Mouse (Mus musculus): ENCODE measurements around the gene Ceacam16. TPM values are rescaled to one million over a fixed set of nuclear protein-coding genes. Genes with fewer than 3 reads are reported as not detected.

Ceacam16 gene
- polyA plus RNA-seq, 1 experiment = 0.21 TPM

DNA sequence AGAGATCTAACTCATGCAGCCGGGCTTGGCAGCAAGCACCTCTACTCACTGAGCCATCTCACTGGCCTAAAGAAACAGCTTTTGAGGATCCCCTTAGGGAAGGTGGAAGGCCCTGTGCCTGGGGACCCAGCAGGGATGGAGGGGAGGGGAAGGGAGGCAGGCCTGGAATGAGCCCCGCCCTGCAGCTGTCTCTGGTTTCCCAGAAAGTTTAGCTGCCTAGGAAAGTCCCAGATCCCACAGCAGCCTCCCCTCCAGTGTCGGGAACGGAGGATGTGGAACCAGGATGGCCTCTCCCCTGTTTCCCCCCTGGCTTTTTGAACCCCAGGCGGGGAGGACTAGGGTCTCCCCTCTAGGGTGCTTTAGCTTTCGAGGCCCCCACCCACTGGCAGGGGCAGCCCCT is 34.3 kb downstream of the Ceacam16 start:
- Histone ChIP-seq H3K27ac (ENCODE audit: insufficient read depth, low read length) (no peak overlapping the region), H3K4me1 (ENCODE audit: control insufficient read depth, insufficient read depth, low read length) (peaks cover 6% of the 10 kb centered on the region; the same call in 1 of the 2 replicates), H3K4me3 (replicated peaks; ENCODE audit: insufficient read depth, low read depth, low read length) (no peak overlapping the region), H3K27me3 (ENCODE audit: control insufficient read depth, insufficient read depth, low read length) (peaks cover 4% of the 10 kb centered on the region; the same call in 1 of the 2 replicates)
- 33% methylated on average over 6 of the region's 6 CpGs for WGBS
- DNase-seq = no peak
- no peak for TF ChIP-seq POLR2A (IDR thresholded peaks at IDR 0.05; ENCODE audit: borderline replicate concordance, insufficient read depth, low read length)
- no peak for TF ChIP-seq CTCF (IDR thresholded peaks at IDR 0.05; ENCODE audit: borderline replicate concordance, insufficient read depth, low read depth, low read length)

DNA sequence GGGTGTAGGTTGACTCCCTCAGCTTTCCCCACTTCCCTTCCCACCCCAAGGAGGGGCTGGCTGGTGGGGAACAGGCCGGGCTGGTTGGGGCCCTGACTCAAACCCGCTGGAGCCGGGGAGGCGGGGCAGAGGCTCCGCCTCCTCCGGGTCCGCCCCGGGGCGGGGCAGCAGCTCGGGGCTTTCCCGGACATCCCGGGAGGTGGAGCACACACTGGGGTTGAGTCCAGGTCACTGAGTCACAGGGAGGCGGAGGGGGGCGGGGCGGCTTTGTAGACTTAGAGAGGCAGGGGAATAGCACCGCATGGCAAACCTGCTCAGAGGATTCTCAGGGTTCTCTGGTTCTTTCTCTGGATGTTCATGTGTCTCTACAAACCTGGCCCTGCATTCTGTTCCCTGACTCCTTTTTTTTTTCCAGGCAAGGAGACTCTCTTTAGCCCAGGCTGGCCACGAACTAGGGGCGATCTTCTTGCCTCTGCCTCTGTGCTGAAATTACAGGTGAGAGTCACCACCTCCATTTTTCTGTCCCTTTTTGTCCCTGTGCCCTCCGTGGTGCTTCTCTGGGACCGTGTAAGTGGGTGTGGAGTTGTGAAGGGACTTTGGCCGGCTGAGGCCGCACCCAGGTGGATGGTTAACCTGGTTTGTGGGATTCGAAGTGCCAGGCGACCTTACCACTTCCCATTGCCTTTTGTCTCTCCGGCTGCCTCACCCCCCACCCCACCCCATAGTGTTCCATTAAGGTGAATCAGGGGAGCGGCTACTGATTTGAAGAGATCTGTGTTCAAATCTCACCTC is 36.7 kb downstream of the Ceacam16 start:
- H3K27me3 ChIP-seq (ENCODE audit: control insufficient read depth, insufficient read depth, low read length) = peaks cover 4% of the 10 kb centered on the region; the same call in 1 of the 2 replicates
- no peak for TF ChIP-seq CTCF (IDR thresholded peaks at IDR 0.05; ENCODE audit: borderline replicate concordance, insufficient read depth, low read depth, low read length)
- no peak for TF ChIP-seq POLR2A (IDR thresholded peaks at IDR 0.05; ENCODE audit: borderline replicate concordance, insufficient read depth, low read length)
- H3K4me1 ChIP-seq (ENCODE audit: control insufficient read depth, insufficient read depth, low read length) = no peaks in the 10 kb centered on the region
- no peak for DNase-seq
- no peak overlapping the region for H3K4me3 ChIP-seq (replicated peaks; ENCODE audit: insufficient read depth, low read depth, low read length)
- WGBS = 25% methylated on average over 26 of the region's 26 CpGs
- H3K27ac ChIP-seq (ENCODE audit: insufficient read depth, low read length) = no peak overlapping the region

DNA sequence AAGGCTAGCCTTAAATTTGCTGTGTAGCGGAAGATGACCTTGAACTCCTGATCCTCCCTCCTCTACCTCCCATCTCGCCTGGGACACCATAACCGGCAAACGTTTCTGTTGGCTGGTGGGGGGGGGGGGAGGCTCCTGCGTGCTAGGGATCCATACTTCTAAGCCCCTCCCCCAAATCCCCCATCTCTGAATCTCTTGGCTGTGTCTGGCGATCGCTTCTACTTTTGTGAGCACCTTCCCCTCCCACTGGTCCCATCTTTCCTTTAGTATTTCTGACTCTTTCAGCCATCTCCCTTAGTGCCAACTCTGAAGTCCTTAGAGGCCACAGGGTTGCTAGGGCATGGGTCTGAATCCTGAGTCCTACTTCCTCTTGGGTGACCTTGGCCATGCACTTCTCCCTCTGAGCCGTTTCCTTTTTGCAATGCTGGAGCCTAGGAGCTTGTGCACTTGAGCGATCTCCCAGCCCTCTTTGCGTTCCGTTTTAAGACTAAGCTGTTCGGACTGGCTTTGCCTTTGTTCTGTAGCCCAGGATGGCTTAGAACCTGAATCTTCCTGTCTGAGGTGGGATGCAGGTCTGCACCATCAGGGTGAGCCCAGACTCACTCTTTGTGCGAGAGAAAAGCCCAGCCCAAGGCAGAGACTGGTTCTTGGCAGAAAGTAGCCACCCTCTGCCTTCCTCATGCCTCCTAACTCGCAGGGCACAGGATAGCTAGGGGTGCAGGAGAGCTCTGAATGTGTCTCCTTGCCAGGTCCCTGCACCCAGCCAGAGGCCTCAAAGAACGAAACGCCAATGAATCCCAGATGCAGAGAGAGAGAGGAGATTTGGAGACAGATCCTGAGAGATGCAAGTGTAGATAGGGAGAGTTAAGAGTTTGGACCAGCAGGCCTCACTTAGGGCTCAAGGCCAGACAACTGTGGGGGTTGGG is 37.6 kb downstream of the Ceacam16 start:
- H3K27ac ChIP-seq (ENCODE audit: insufficient read depth, low read length) = no peak overlapping the region

DNA sequence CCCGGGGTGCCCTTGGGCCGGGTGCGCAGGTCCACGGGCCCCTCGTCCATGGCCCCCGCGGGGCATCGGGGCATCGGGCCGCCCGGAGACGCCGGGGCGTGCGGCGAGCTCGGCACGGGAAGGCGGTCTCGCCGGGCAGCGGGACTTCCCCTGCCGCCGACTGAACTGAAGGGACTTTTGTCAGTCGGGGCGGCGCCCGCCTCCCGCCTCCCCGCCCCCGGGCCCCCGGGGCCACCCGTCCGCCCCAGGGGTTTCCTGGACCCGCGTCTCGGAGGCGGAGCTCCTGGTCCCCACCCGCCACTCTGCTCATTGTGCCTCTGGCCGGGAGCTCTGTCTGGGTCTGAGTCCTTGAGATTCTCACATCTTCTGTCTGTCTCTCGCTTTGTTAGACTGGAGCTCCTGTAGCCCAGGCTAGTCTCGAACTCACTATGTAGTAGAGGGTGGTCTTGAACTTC is 38.5 kb downstream of the Ceacam16 start, which contains the start of gene Bcl3:
TSS of gene Bcl3 (minus strand) at position 167 of the 455 bp plus-strand sequence.
- H3K27me3 ChIP-seq (ENCODE audit: control insufficient read depth, insufficient read depth, low read length) = peaks cover 4% of the 10 kb centered on the region; the same call in 1 of the 2 replicates
- DNase-seq = no peak
- no peaks in the 10 kb centered on the region for H3K4me1 ChIP-seq (ENCODE audit: control insufficient read depth, insufficient read depth, low read length)
- 2% methylated on average over 42 of the region's 42 CpGs for WGBS
- no peak within 1 kb of the TSS; the same call in 1 of the 2 replicates for H3K27ac ChIP-seq (ENCODE audit: insufficient read depth, low read length)
- no peak for TF ChIP-seq CTCF (IDR thresholded peaks at IDR 0.05; ENCODE audit: borderline replicate concordance, insufficient read depth, low read depth, low read length)
- no peak for TF ChIP-seq POLR2A (IDR thresholded peaks at IDR 0.05; ENCODE audit: borderline replicate concordance, insufficient read depth, low read length)
- H3K4me3 ChIP-seq (replicated peaks; ENCODE audit: insufficient read depth, low read depth, low read length) = no peak within 1 kb of the TSS

More for the DNA sequence above, 37.6 kb downstream of the Ceacam16 start:
- DNase-seq = no peak
- 20% methylated on average over 16 of the region's 16 CpGs for WGBS
- no peak overlapping the region for H3K4me3 ChIP-seq (replicated peaks; ENCODE audit: insufficient read depth, low read depth, low read length)
- no peaks in the 10 kb centered on the region for H3K4me1 ChIP-seq (ENCODE audit: control insufficient read depth, insufficient read depth, low read length)
- peaks cover 4% of the 10 kb centered on the region; the same call in 1 of the 2 replicates for H3K27me3 ChIP-seq (ENCODE audit: control insufficient read depth, insufficient read depth, low read length)
- no peak for TF ChIP-seq CTCF (IDR thresholded peaks at IDR 0.05; ENCODE audit: borderline replicate concordance, insufficient read depth, low read depth, low read length)
- no peak for TF ChIP-seq POLR2A (IDR thresholded peaks at IDR 0.05; ENCODE audit: borderline replicate concordance, insufficient read depth, low read length)

DNA sequence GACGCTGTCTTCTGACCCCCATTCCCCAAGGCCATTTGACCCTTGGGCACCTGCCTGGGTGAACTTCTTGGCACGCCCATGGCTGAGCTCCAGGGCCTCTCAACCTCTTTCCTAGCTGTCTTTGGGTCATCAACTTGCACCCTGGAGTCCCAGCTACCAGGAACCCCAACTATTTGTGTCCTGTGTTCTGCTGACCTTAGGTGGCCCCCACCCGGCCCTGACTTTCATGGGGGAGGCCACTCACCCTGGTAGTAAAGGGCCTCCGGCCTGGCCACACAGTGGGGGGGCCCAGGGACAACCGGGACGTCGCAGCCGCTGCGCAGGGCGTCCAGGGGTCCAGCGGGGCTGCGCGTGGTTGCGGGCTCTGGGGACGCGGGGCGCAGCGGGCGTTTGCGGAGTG is 38.9 kb downstream of the Ceacam16 start:
- Histone ChIP-seq H3K4me1 (ENCODE audit: control insufficient read depth, insufficient read depth, low read length) (no peaks in the 10 kb centered on the region), H3K27me3 (ENCODE audit: control insufficient read depth, insufficient read depth, low read length) (peaks cover 4% of the 10 kb centered on the region; the same call in 1 of the 2 replicates), H3K27ac (ENCODE audit: insufficient read depth, low read length) (no peak overlapping the region), H3K4me3 (replicated peaks; ENCODE audit: insufficient read depth, low read depth, low read length) (no peak overlapping the region)
- no peak for DNase-seq
- TF ChIP-seq CTCF (IDR thresholded peaks at IDR 0.05; ENCODE audit: borderline replicate concordance, insufficient read depth, low read depth, low read length) (no peak), POLR2A (IDR thresholded peaks at IDR 0.05; ENCODE audit: borderline replicate concordance, insufficient read depth, low read length) (no peak)
- WGBS = 3% methylated on average over 20 of the region's 20 CpGs

DNA sequence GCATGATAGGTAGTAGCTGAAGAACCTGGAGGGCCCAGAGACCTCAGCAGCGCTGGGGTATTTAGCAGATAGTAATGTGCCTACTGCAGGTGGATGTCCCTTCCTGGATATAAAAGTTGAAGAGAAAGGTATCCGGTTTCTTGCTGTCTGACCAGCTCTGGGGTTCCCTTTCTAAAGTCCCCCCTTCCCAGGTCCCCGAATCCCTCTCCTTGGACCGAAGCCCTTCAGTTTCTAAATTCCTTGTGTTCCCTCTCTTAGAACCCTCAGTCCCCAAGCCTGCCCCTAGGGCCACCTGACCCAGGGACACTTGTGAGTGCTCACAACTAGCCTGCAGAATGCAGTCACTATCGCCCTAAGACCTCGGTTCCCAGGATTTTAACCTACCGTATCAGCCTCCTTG is 39.5 kb downstream of the Ceacam16 start:
- no peak overlapping the region for H3K4me3 ChIP-seq (replicated peaks; ENCODE audit: insufficient read depth, low read depth, low read length)
- no peak overlapping the region for H3K27ac ChIP-seq (ENCODE audit: insufficient read depth, low read length)
- WGBS = 61% methylated on average over 7 of the region's 7 CpGs
- TF ChIP-seq POLR2A (IDR thresholded peaks at IDR 0.05; ENCODE audit: borderline replicate concordance, insufficient read depth, low read length) (no peak), CTCF (IDR thresholded peaks at IDR 0.05; ENCODE audit: borderline replicate concordance, insufficient read depth, low read depth, low read length) (no peak)
- H3K4me1 ChIP-seq (ENCODE audit: control insufficient read depth, insufficient read depth, low read length) = no peaks in the 10 kb centered on the region
- peaks cover 4% of the 10 kb centered on the region; the same call in 1 of the 2 replicates for H3K27me3 ChIP-seq (ENCODE audit: control insufficient read depth, insufficient read depth, low read length)
- no peak for DNase-seq

DNA sequence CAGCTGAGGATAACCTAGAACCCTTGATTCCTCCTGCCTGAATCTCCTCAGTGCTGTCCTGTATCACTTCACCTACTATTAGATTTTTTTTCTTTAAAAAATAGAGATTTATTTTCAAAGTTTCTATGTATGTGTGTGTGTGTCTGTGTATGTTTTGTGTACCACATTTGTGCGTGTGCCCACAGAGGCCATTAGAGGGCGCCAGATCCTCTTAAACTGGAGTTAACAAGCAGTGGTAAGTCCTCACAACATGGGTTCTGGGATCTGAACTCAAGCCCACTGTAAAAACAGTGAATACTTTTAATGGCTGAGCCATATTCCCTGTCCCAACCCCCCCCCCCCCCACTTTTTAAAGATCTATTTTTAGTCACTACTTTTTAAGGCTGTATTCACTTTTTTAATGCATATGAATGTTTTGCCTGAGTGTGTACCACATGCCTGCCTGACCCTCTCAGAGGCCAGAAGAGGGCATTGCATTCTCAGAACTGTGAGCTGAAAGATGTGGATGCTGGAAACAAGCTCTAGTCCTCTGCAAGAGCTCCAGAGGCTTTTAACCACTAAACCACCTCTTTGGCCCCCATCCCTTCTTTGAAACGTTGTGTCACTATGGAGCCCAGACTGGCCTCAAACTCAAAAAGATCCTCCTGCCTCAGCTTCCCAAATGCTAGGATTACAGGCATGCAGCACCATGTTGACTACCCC is 40.6 kb downstream of the Ceacam16 start:
- Histone ChIP-seq H3K4me3 (replicated peaks; ENCODE audit: insufficient read depth, low read depth, low read length) (no peak overlapping the region), H3K27me3 (ENCODE audit: control insufficient read depth, insufficient read depth, low read length) (peaks cover 4% of the 10 kb centered on the region; the same call in 1 of the 2 replicates), H3K4me1 (ENCODE audit: control insufficient read depth, insufficient read depth, low read length) (no peaks in the 10 kb centered on the region), H3K27ac (ENCODE audit: insufficient read depth, low read length) (no peak overlapping the region)
- WGBS = 65% methylated on average over 3 of the region's 3 CpGs
- TF ChIP-seq CTCF (IDR thresholded peaks at IDR 0.05; ENCODE audit: borderline replicate concordance, insufficient read depth, low read depth, low read length) (no peak), POLR2A (IDR thresholded peaks at IDR 0.05; ENCODE audit: borderline replicate concordance, insufficient read depth, low read length) (no peak)
- DNase-seq = no peak

Data from cerebellum, adult 2 months (tissue).